Mouse (Mus musculus): Measurements from ENCODE around the gene Tmem240.
"Not testable (repeated sequence)": the region's sequence is repeated elsewhere in the genome, so short reads cannot be mapped to it uniquely, and the experiment has no call there.

Gene Tmem240

GRCm38 (mm10) chr4:155734951-155735702 is 527 bp downstream of the Tmem240 start:
- DNase-seq (ENCODE audit: low spot score in 2 of 2): peak; percentile 28 to 73

- DNase-seq (ENCODE audit: low spot score in 2 of 2): no peak
These were observed 1.2 kb downstream of the Tmem240 start for GRCm38 (mm10) chr4:155735788-155736187.

GRCm38 (mm10) chr4:155736421-155736820 is 1.8 kb downstream of the Tmem240 start:
- no peak for DNase-seq (ENCODE audit: low spot score in 2 of 2)

GRCm38 (mm10) chr4:155738262-155738661 is 3.7 kb downstream of the Tmem240 start:
- no peak for DNase-seq (ENCODE audit: low spot score in 2 of 2)

GRCm38 (mm10) chr4:155739152-155739551 is 4.6 kb downstream of the Tmem240 start:
- no peak for DNase-seq (ENCODE audit: low spot score in 2 of 2)

- DNase-seq (ENCODE audit: low spot score in 2 of 2): no peak
These were observed 5.4 kb downstream of the Tmem240 start for GRCm38 (mm10) chr4:155739741-155740636.

- not testable (repeated sequence) for DNase-seq (ENCODE audit: low spot score in 2 of 2)
These were observed 6.1 kb downstream of the Tmem240 start for GRCm38 (mm10) chr4:155740681-155741080.

- no peak for DNase-seq (ENCODE audit: low spot score in 2 of 2)
These were observed 8.1 kb downstream of the Tmem240 start for GRCm38 (mm10) chr4:155742684-155743083.

- no peak for DNase-seq (ENCODE audit: low spot score in 2 of 2)
These were observed 9.9 kb downstream of the Tmem240 start for GRCm38 (mm10) chr4:155744474-155744873.

GRCm38 (mm10) chr4:155745136-155745535 is 10.5 kb downstream of the Tmem240 start:
- no peak for DNase-seq (ENCODE audit: low spot score in 2 of 2)

- no peak for DNase-seq (ENCODE audit: low spot score in 2 of 2)
These were observed 11.5 kb downstream of the Tmem240 start for GRCm38 (mm10) chr4:155746036-155746548.

GRCm38 (mm10) chr4:155746575-155747490 is 12.2 kb downstream of the Tmem240 start:
- DNase-seq (ENCODE audit: low spot score in 2 of 2): no peak

- no peak for DNase-seq (ENCODE audit: low spot score in 2 of 2)
These were observed 22.4 kb downstream of the Tmem240 start for GRCm38 (mm10) chr4:155757011-155757410.

- DNase-seq (ENCODE audit: low spot score in 2 of 2): peak in 1 of 2 experiments; percentile 47
These were observed 25.4 kb downstream of the Tmem240 start for GRCm38 (mm10) chr4:155759862-155760612.

GRCm38 (mm10) chr4:155760613-155761355 is 26.2 kb downstream of the Tmem240 start, which contains the start of gene Atad3a:
Gene Atad3a, minus strand, starts transcription at chr4:155761093.
- peak; percentile 96 to 99 for DNase-seq (ENCODE audit: low spot score in 2 of 2)

- DNase-seq (ENCODE audit: low spot score in 2 of 2): no peak
These were observed 26.9 kb downstream of the Tmem240 start for GRCm38 (mm10) chr4:155761356-155762099.

- no peak for DNase-seq (ENCODE audit: low spot score in 2 of 2)
These were observed 27.8 kb downstream of the Tmem240 start for GRCm38 (mm10) chr4:155762357-155762756.

GRCm38 (mm10) chr4:155769496-155769879 is 34.9 kb downstream of the Tmem240 start:
- no peak for DNase-seq (ENCODE audit: low spot score in 2 of 2)

GRCm38 (mm10) chr4:155769880-155770512 is 35.4 kb downstream of the Tmem240 start:
- DNase-seq (ENCODE audit: low spot score in 2 of 2): peak; percentile 90 to 98
